Mouse (Mus musculus) neural tube, embryonic 13.5 days (tissue): ENCODE measurements around the gene Tnfrsf13c. TPM values are rescaled to one million over a fixed set of nuclear protein-coding genes. Genes with fewer than 3 reads are reported as not detected.

Experiments used
- ATAC-seq: fragments of 200-750 bp; cut with Nextera tagmentation; 2 replicates; pipeline ENCODE4 v1.8.0; 2017; ENCODE audit warnings: low read depth, mild to moderate bottlenecking, moderate TSS enrichment, moderate library complexity
- H3K27ac ChIP-seq: fragments of 300-500 bp; sonication (generic); replicated peaks from 2 replicates; pipeline ENCODE4 v1.5.1; 2015; ENCODE audit warnings: moderate library complexity, mild to moderate bottlenecking, inconsistent platforms
- H3K27me3 ChIP-seq: fragments of 300-500 bp; sonication (generic); 2 replicates; pipeline ENCODE4 v1.6.1; 2015; ENCODE audit warnings: mild to moderate bottlenecking, inconsistent platforms
- H3K36me3 ChIP-seq: fragments of 300-500 bp; sonication (generic); 2 replicates; pipeline ENCODE4 v1.6.1; 2015; ENCODE audit warnings: mild to moderate bottlenecking, inconsistent platforms
- H3K4me1 ChIP-seq: fragments of 300-500 bp; sonication (generic); replicated peaks from 2 replicates; pipeline ENCODE4 v1.6.1; 2015; ENCODE audit warnings: inconsistent platforms
- H3K4me2 ChIP-seq: fragments of 300-500 bp; sonication (generic); 2 replicates; pipeline ENCODE4 v1.6.1; 2015; ENCODE audit warnings: inconsistent platforms, mild to moderate bottlenecking, moderate library complexity
- H3K4me3 ChIP-seq: fragments of 300-500 bp; sonication (generic); 2 replicates; pipeline ENCODE4 v1.5.1; 2015; ENCODE audit warnings: mild to moderate bottlenecking, inconsistent platforms
- H3K9ac ChIP-seq: fragments of 300-500 bp; sonication (generic); 2 replicates; pipeline ENCODE4 v1.6.1; 2015; ENCODE audit warnings: moderate library complexity, mild to moderate bottlenecking, inconsistent platforms
- H3K9me3 ChIP-seq: fragments of 300-500 bp; sonication (generic); 2 replicates; pipeline ENCODE4 v1.6.1; 2016; ENCODE audit warnings: inconsistent platforms
- WGBS: fragments of 180-500 bp; shearing (Covaris S2); methylation state at CpG from one replicate; pipeline ENCODE4 v1.1.7; 2015; 5-methylcytosine and 5-hydroxymethylcytosine counted together
- polyA plus RNA-seq: library from polyadenylated mRNA; unstranded; fragments of >200 nt; fragmentation: Nextera tagmentation; extraction: Ambion mirVana; gene quantifications from 2 replicates; pipeline ENCODE4 v1.2.1, GENCODE M21; 2015

Tnfrsf13c gene
- polyA plus RNA-seq, 1 experiment from 2014 or later: 0.13 TPM

DNA sequence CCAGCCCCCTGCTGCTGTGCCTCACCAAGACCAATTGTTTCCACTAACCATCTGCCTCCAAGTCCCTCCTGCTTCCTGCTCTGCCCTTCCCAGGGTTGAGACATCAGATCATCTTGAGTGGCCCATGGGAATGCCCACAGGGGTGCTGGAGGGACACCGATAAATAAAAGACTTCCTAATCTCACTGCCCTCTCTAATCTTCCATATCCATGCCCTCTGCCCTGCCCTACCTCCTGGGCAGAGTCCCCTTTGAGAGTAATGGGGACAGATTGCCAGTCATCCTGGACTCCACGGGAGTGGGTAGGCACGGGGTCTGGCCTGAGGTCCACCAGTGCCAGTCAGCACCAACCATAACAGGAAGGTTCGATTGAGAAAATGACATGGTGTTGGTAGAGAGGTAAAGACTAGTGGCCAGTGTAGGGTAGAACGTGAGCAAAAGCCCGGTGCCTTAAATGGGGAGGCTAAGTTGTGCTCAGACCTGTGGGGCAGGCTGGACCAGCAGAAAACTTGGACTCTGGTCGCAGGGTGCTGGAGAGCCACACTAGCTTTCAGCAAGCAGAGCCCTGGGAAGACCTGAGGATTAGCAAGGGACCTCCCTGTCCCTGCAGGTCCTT is 540 bp upstream of the Tnfrsf13c start:
- H3K9me3 ChIP-seq: no peaks in the 10 kb centered on the region
- H3K4me2 ChIP-seq: peak overlapping the region; percentile 66
- H3K27me3 ChIP-seq: peaks cover 35% of the 10 kb centered on the region
- 42% methylated on average over 7 of the region's 7 CpGs for WGBS
- no peak; the same call in 1 of the 2 replicates for ATAC-seq
- peaks cover 24% of the 10 kb centered on the region for H3K4me1 ChIP-seq
- no peak overlapping the region for H3K9ac ChIP-seq
- no peaks in the 10 kb centered on the region for H3K36me3 ChIP-seq
- H3K27ac ChIP-seq: no peak overlapping the region
- 0 out of 2 replicates have a peak overlapping the region, but pooled peaks have one; percentile 34 for H3K4me3 ChIP-seq

DNA sequence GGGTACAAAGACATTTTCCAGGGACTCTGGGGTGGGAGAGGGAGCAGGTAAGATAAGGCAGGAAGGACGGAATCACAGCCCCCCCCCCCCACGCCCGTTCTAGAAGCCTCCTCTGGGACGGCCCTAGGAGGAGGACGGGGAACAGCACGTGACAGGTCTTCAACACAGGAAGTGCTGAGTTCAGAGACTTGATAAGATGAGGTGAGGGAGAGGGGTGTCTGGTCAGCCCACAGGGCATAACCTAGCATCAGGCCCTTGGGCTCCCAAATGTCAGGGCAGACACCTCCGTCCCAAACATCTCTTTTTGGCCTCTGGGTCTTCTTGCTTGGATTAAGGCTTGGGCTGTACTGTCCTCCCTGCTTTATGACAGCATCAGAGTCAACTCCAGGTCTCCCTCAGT is 918 bp downstream of the Tnfrsf13c start:
- no peaks in the 10 kb centered on the region for H3K9me3 ChIP-seq
- H3K4me3 ChIP-seq: no peak overlapping the region
- no peak overlapping the region for H3K9ac ChIP-seq
- H3K27ac ChIP-seq: no peak overlapping the region
- peaks cover 24% of the 10 kb centered on the region for H3K4me1 ChIP-seq
- ATAC-seq: no peak
- peak overlapping the region; percentile 66; the same call in 1 of the 2 replicates for H3K4me2 ChIP-seq
- 63% methylated on average over 7 of the region's 7 CpGs for WGBS
- H3K27me3 ChIP-seq: peaks cover 35% of the 10 kb centered on the region
- H3K36me3 ChIP-seq: no peaks in the 10 kb centered on the region

DNA sequence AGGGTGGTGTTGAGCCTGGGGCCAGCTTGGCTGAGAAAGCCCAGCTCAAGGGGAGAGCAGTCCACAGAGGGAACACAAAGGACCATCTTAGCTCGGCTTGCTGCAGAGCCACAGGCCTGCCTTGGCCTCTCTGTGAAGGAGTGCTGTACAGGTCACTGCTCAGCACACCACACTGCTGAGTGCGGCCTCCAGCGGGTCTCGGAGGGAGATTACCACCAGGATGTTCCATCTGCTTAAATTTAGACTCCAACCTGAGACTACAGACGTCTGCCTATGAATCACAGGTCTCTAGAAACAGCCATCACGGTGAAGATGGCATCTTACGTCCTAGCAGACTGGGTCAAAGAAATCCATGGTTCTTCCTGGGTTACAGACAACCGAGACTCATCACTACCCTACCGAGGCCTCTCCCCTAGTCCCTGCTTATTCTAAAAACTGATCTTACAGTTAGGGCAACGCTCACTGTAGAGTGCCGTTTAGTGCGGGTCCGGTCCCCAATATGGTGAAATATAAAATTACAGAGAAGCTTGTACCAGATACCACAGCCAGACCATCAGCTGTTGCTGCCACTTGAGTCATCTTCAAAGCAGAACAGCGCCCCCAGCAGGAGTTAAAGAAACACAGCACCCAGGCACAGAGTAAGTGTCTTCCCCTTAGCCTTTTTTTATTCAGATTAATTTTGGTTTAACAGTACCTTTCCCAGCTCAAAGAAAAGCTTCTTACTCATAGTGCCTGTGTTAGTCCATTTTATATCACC is 2.9 kb downstream of the Tnfrsf13c start:
- Histone ChIP-seq H3K27me3 (peaks cover 49% of the 10 kb centered on the region), H3K9ac (0 out of 2 replicates have a peak overlapping the region, but pooled peaks have one; percentile 5), H3K36me3 (no peaks in the 10 kb centered on the region), H3K4me2 (no peak overlapping the region), H3K4me1 (peaks cover 36% of the 10 kb centered on the region), H3K27ac (no peak overlapping the region), H3K9me3 (no peaks in the 10 kb centered on the region), H3K4me3 (no peak overlapping the region)
- ATAC-seq: no peak
- WGBS: 69% methylated on average over 14 of the region's 14 CpGs

DNA sequence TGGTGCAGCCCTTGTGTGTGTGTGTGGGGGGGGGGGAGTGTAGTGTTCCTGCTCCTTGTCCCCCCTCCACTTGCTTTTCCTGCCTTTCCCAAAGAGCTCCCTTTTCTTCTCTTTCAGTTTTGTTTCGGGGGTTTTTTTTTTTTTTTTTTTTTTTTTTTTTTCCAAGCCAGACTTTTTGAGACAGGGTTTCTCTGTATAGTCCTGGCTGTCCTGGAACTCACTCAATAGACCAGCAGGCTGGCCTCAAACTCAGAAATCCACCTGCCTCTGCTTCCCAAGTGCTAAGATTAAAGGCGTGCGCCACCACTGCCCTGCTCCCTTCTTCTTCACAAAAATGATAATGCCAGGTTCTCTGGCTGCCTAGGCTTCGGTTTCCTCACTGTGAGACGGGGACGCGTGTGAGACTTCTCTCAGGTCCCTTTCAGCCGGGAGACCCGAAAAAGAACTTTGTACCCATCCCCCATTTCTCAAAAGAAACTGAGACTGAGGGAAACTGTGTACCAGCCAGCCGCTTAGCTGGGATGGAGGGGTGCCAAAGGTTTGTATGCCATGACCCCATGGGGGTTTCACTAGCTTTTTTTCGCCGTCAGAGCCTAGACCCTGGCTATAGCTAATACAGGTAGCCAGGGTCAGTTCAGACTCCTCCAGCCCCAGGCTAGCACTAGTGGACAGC is 4.0 kb downstream of the Tnfrsf13c start:
- Histone ChIP-seq H3K36me3 (no peaks in the 10 kb centered on the region), H3K27ac (no peak overlapping the region), H3K9me3 (no peaks in the 10 kb centered on the region), H3K27me3 (peaks cover 55% of the 10 kb centered on the region), H3K4me1 (peaks cover 42% of the 10 kb centered on the region), H3K4me2 (no peak overlapping the region), H3K4me3 (no peak overlapping the region), H3K9ac (no peak overlapping the region)
- WGBS: 65% methylated on average over 11 of the region's 12 CpGs
- ATAC-seq: no peak

DNA sequence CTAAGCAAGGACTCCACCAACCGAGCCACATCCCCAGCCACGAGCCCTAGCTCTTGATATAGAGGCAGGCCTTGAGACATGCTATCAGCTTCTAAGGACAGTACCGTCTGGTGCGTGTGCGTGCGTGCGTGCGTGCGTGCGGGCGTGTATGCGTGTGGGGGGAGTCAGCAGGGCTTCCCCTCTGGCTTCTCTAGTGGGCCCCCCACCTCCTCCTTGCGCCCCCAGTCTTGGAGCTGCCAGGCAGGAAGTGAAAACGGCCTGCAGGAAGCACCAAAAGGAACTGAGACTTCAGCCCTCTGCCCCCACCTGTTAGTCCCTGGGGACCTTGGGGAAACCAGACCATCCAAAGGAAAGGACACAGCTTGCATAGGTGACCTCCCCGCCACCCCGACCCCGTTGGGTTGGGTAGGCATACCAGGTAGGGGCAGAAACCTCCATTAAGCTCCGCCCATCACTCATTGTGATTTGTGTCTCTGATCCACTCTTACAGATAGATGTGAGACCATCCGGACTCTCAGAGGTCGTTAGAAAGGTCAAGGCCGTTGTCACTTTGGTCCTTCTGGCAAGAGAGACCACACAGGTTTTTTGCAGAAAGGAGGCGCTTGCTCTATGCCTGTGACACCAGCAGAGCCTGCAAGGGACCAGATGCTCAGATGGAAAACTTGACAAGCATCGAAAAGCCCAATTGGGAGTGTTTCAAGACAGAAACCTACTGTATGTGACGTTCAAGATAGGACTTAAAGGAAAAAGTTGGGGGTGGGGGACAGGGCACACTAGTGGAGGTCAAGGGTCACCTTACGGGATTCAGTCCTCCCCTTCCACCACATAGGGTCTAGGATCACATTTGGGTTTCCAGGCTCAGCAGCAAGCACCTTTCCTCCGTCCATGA is 5.1 kb downstream of the Tnfrsf13c start:
- ATAC-seq: no peak
- no peak overlapping the region for H3K9ac ChIP-seq
- H3K36me3 ChIP-seq: no peaks in the 10 kb centered on the region
- H3K4me1 ChIP-seq: peaks cover 35% of the 10 kb centered on the region
- peaks cover 53% of the 10 kb centered on the region for H3K27me3 ChIP-seq
- no peak overlapping the region for H3K4me2 ChIP-seq
- no peak overlapping the region for H3K27ac ChIP-seq
- H3K9me3 ChIP-seq: no peaks in the 10 kb centered on the region
- 78% methylated on average over 26 of the region's 26 CpGs for WGBS
- H3K4me3 ChIP-seq: no peak overlapping the region

DNA sequence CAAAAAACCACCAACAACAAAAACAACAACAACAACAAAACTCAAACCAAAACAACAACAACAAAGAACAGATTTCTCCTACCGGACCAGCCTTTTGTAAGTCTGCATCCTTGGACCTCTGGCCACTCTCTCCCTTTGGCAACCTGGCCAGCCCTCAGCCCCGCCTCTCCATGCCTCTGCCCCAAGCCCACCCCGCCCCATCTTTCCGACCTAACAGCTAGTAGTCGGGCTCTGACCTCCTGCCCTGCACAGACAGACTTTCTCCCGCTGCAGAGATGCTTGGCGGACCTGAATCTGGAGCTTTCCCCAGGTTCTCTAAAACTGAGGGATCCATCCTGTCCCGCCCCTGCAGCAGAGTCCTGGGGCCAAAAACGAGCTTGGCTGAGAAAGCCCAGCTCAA is 6.2 kb downstream of the Tnfrsf13c start:
- no peak for ATAC-seq
- no peak overlapping the region for H3K4me2 ChIP-seq
- no peak overlapping the region for H3K9ac ChIP-seq
- H3K9me3 ChIP-seq: no peaks in the 10 kb centered on the region
- H3K4me1 ChIP-seq: peaks cover 30% of the 10 kb centered on the region
- H3K27me3 ChIP-seq: peaks cover 58% of the 10 kb centered on the region
- no peak overlapping the region for H3K4me3 ChIP-seq
- H3K27ac ChIP-seq: no peak overlapping the region
- 37% methylated on average over 9 of the region's 9 CpGs for WGBS
- H3K36me3 ChIP-seq: no peaks in the 10 kb centered on the region

DNA sequence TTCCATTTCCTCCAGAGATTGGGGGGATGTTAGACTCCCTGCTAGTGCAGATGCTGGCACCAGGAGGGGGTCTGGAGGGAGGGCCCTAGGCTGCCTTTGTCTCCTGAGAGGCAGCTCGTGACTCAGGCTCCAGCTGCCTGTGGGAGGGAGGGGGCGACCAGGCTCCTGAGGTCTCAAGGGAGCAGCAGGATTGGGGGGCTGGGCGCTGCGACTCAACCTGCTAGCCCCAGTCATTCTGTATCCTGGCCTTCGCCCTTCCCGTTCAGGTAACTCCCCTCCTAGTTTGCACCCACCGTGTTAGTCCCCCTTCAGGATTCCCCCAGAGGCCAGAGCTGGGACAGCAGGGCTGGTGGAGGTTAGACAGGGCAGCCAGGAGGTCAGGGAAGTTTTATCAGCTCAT is 7.1 kb downstream of the Tnfrsf13c start:
- no peak overlapping the region for H3K4me3 ChIP-seq
- H3K36me3 ChIP-seq: no peaks in the 10 kb centered on the region
- peaks cover 60% of the 10 kb centered on the region for H3K27me3 ChIP-seq
- WGBS: 5% methylated on average over 7 of the region's 7 CpGs
- H3K4me2 ChIP-seq: no peak overlapping the region
- no peaks in the 10 kb centered on the region for H3K9me3 ChIP-seq
- peaks cover 38% of the 10 kb centered on the region for H3K4me1 ChIP-seq
- H3K27ac ChIP-seq: no peak overlapping the region
- H3K9ac ChIP-seq: 0 out of 2 replicates have a peak overlapping the region, but pooled peaks have one; percentile 8
- no peak for ATAC-seq

DNA sequence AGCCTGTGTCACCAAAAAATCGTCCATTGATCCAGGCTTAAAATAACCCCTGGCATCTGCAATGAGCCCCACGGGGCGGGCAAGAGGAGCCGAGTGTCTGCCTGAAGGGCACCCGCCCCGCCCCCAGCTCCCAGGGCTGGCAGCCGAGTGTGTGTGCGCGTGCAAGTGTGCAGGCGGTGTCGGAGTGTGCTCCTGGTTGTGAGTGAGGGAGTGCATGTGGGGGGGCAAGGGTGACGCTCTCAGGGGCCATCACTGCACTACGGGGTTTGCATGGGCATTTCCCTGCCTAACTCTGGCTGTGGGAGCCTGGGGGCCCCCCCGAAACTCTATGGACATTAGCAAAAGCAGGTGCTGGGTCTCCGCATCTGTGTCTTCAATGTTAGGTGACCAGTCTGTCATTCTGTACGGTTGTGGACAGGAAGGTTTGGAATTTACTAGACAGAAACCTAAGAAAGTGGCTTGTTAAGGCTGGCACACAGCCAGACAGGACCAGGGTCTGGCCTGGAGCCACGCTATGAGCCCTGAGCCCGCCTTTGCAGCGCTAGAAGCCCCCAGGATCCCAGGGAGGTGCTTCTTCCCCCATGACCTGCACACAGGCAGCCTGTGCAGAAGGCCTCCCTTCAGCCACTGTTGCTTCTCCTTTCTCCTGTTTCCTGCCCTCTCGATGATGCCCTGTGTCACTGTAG is 7.9 kb downstream of the Tnfrsf13c start:
- H3K27ac ChIP-seq: no peak overlapping the region
- ATAC-seq: no peak
- WGBS: 42% methylated on average over 20 of the region's 20 CpGs
- H3K36me3 ChIP-seq: no peaks in the 10 kb centered on the region
- no peak overlapping the region for H3K4me3 ChIP-seq
- H3K27me3 ChIP-seq: peaks cover 67% of the 10 kb centered on the region
- no peaks in the 10 kb centered on the region for H3K9me3 ChIP-seq
- H3K4me1 ChIP-seq: peaks cover 45% of the 10 kb centered on the region
- H3K9ac ChIP-seq: no peak overlapping the region
- no peak overlapping the region for H3K4me2 ChIP-seq

DNA sequence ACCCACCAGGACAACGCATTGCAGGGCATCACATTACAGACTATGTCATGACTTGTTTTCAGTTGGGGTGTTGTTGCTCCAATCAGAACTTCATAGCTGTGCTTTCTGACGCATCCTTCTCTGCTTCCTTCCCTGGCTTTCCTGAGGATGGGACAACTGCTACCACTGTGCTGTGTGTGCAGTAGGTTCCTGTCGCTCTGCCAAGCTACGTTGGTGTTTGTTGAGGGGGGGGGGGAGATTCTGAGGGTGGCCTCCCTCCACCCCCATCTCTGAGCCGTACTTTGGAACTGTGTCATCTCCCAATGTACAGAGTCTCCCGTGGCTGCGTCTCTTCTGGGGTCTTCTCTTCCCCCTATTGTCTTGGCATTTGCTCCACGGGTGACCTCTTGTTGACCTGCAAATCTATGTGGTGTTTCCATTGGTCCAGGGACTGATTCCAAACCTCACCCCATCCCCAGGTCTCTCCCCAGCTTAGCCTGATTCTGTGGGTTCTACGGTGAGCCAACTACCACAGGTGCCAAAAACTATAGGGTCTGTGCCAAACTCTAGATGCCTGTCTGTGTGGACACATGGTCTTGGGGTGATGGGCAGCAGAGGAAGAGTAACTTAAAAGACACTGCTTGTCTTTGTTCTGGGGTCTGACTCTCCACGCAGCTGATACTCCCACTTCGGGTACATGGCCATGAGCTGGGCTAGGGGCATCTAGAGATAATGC is 8.7 kb downstream of the Tnfrsf13c start:
- Histone ChIP-seq H3K9ac (no peak overlapping the region), H3K27me3 (peaks cover 71% of the 10 kb centered on the region), H3K4me1 (peaks cover 38% of the 10 kb centered on the region), H3K9me3 (no peaks in the 10 kb centered on the region), H3K27ac (no peak overlapping the region), H3K4me3 (no peak overlapping the region), H3K36me3 (no peaks in the 10 kb centered on the region), H3K4me2 (no peak overlapping the region)
- ATAC-seq: no peak
- WGBS: 34% methylated on average over 11 of the region's 11 CpGs

DNA sequence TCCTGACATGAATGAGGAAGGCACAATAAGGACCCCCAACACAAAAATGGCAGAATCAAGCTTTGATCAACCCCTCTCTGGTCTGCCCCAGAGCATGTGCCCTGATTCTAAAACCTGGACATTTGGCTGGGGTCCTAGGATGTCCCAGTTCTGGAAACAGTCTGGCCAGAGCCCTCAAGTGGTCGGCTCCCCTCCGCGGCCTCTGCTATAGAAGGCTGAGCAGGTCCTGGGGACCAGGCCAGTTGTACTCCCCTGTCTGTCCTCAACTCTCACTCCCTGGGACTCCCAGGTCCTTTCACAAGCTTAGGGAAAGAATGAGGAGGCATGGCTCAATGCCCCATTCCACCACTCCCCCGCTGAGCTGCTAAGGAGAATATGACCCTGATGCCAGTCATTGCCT is 10.9 kb downstream of the Tnfrsf13c start:
- Histone ChIP-seq H3K4me3 (no peak overlapping the region), H3K9me3 (no peaks in the 10 kb centered on the region), H3K4me2 (peak overlapping the region; percentile 65; the same call in 1 of the 2 replicates), H3K27me3 (peaks cover 91% of the 10 kb centered on the region), H3K4me1 (peaks cover 34% of the 10 kb centered on the region), H3K27ac (no peak overlapping the region), H3K9ac (no peak overlapping the region), H3K36me3 (no peaks in the 10 kb centered on the region)
- ATAC-seq: no peak
- WGBS: 4% methylated on average over 4 of the region's 4 CpGs

DNA sequence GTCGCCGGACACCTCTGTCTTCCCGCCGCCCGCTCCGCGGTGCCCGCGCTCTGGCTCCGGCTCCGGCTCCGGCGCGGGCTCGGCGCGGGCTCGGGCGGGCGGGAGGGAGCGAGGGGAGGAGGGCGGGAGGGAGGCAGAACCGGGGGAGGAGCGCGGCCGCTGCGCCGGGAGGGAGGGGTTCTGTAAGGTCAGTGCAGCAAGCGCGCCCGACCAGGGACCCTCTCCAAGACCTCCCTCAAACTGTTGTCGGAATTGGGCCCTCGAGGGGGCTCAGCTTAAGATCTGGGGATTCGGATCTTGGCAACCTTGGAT is 11.5 kb downstream of the Tnfrsf13c start, which contains the start of gene Shisa8:
Gene Shisa8, minus strand, starts transcription at position 64 of the 312 bp plus-strand sequence.
- WGBS: 0% methylated on average over 33 of the region's 34 CpGs
- Histone ChIP-seq H3K9me3 (no peaks in the 10 kb centered on the region), H3K27me3 (peaks cover 93% of the 10 kb centered on the region), H3K27ac (no peak within 1 kb of the TSS), H3K36me3 (no peaks in the 10 kb centered on the region), H3K4me3 (peak within 1 kb of the TSS; percentile 42), H3K9ac (peak within 1 kb of the TSS; percentile 66), H3K4me2 (peak within 1 kb of the TSS; percentile 65), H3K4me1 (peaks cover 37% of the 10 kb centered on the region)
- no peak for ATAC-seq
